Mouse (Mus musculus): ENCODE results near the gene Cd72. TPM values are rescaled to one million over a fixed set of nuclear protein-coding genes. Genes with fewer than 3 reads are reported as not detected.
A peak's percentile ranks its signal among the peaks of the same experiment; 100 is the strongest.

Cd72 gene
- polyA plus RNA-seq, 1 experiment from 2014 or later, result 8.8 TPM

DNA sequence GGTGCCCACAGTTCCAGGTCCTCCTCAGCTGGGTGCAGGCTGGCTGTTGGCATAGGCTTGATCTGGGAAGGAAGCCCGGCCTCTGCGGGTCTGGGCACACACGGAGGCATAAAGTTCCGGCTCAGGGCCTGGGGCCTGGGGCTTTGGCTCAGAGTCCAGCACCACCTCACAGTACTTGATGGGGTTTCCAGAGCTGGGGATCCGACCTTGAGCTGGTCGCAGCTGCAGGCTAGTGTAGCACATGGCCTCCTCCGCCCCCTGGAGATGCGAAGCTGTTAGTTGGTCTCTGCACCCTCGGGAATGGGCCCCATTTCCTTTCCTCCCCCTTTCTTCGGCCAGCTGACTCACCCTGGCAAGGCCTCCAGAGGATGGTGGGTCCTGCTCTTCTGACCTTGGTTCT is 28.2 kb upstream of the Cd72 start:
- Histone ChIP-seq H3K36me3 (ENCODE audit: control insufficient read depth, insufficient read depth, low read length) (no peaks in the 10 kb centered on the region), H3K27ac (ENCODE audit: low read depth, low read length) (no peak overlapping the region), H3K9me3 (replicated peaks; ENCODE audit: control insufficient read depth, low read length) (no peaks in the 10 kb centered on the region), H3K27me3 (replicated peaks; ENCODE audit: control insufficient read depth, insufficient read depth, low read length) (no peaks in the 10 kb centered on the region), H3K9ac (ENCODE audit: low read length) (no peak overlapping the region), H3K4me1 (ENCODE audit: control insufficient read depth, insufficient read depth, low read length) (no peaks in the 10 kb centered on the region), H3K4me3 (ENCODE audit: low read depth, low read length) (no peak overlapping the region), H3K4me2 (ENCODE audit: low read length) (no peak overlapping the region)
- 81% methylated on average over 10 of the region's 10 CpGs for WGBS
- DNase-seq (ENCODE audit: low spot score), result no peak
- ATAC-seq, result no peak

- Histone ChIP-seq H3K27ac (ENCODE audit: low read depth, low read length) (no peak overlapping the region), H3K27me3 (replicated peaks; ENCODE audit: control insufficient read depth, insufficient read depth, low read length) (no peaks in the 10 kb centered on the region), H3K9me3 (replicated peaks; ENCODE audit: control insufficient read depth, low read length) (no peaks in the 10 kb centered on the region), H3K4me2 (ENCODE audit: low read length) (no peak overlapping the region), H3K36me3 (ENCODE audit: control insufficient read depth, insufficient read depth, low read length) (no peaks in the 10 kb centered on the region), H3K9ac (ENCODE audit: low read length) (no peak overlapping the region), H3K4me1 (ENCODE audit: control insufficient read depth, insufficient read depth, low read length) (no peaks in the 10 kb centered on the region), H3K4me3 (ENCODE audit: low read depth, low read length) (no peak overlapping the region)
- no peak for DNase-seq (ENCODE audit: low spot score)
- WGBS, result 74% methylated on average over 7 of the region's 7 CpGs
- ATAC-seq, result no peak
Measured at GRCm38 (mm10) chr4:43481894-43482456, 27.5 kb upstream of the Cd72 start.

GRCm38 (mm10) chr4:43480985-43481384 is 26.6 kb upstream of the Cd72 start:
- no peaks in the 10 kb centered on the region for H3K36me3 ChIP-seq (ENCODE audit: control insufficient read depth, insufficient read depth, low read length)

GRCm38 (mm10) chr4:43478906-43479832 is 24.7 kb upstream of the Cd72 start:
- Histone ChIP-seq H3K4me2 (ENCODE audit: low read length) (no peak overlapping the region), H3K4me1 (ENCODE audit: control insufficient read depth, insufficient read depth, low read length) (no peaks in the 10 kb centered on the region), H3K27ac (ENCODE audit: low read depth, low read length) (no peak overlapping the region), H3K9ac (ENCODE audit: low read length) (no peak overlapping the region), H3K27me3 (replicated peaks; ENCODE audit: control insufficient read depth, insufficient read depth, low read length) (no peaks in the 10 kb centered on the region), H3K4me3 (ENCODE audit: low read depth, low read length) (no peak overlapping the region), H3K9me3 (replicated peaks; ENCODE audit: control insufficient read depth, low read length) (no peaks in the 10 kb centered on the region), H3K36me3 (ENCODE audit: control insufficient read depth, insufficient read depth, low read length) (no peaks in the 10 kb centered on the region)
- WGBS, result 45% methylated on average over 24 of the region's 24 CpGs
- DNase-seq (ENCODE audit: low spot score), result peak; percentile 37
- ATAC-seq, result no peak

More at GRCm38 (mm10) chr4:43480985-43481384, 26.6 kb upstream of the Cd72 start:
- H3K27me3 ChIP-seq (replicated peaks; ENCODE audit: control insufficient read depth, insufficient read depth, low read length), result no peaks in the 10 kb centered on the region
- H3K27ac ChIP-seq (ENCODE audit: low read depth, low read length), result no peak overlapping the region
- H3K9me3 ChIP-seq (replicated peaks; ENCODE audit: control insufficient read depth, low read length), result no peaks in the 10 kb centered on the region
- no peak overlapping the region for H3K4me2 ChIP-seq (ENCODE audit: low read length)
- H3K4me3 ChIP-seq (ENCODE audit: low read depth, low read length), result no peak overlapping the region
- no peak overlapping the region for H3K9ac ChIP-seq (ENCODE audit: low read length)
- H3K4me1 ChIP-seq (ENCODE audit: control insufficient read depth, insufficient read depth, low read length), result no peaks in the 10 kb centered on the region
- ATAC-seq (no peak), DNase-seq (ENCODE audit: low spot score) (no peak)
- 85% methylated on average over 5 of the region's 5 CpGs for WGBS

DNA sequence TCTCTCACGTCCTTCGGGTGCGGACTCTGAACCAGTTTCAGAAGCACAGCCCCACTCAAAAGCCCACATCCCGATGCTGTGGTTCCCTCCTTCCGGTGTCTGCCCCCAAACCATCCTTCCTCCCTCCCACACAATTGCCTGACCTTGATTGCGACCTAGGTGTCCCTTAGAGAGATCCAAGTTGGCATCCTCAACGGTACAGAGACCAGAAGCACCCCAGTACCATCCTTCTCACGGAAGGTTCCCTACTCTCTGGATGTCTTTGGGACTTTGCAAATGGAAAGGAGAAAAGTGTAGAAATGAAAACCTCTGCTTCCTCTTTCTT is 24.1 kb upstream of the Cd72 start:
- no peak overlapping the region for H3K27ac ChIP-seq (ENCODE audit: low read depth, low read length)
- ATAC-seq, result no peak; the same call in 1 of the 2 replicates
- 48% methylated on average over 8 of the region's 8 CpGs for WGBS

GRCm38 (mm10) chr4:43477857-43478533 is 23.6 kb upstream of the Cd72 start:
- H3K4me1 ChIP-seq (ENCODE audit: control insufficient read depth, insufficient read depth, low read length), result no peaks in the 10 kb centered on the region
- DNase-seq (ENCODE audit: low spot score) (peak; percentile 95), ATAC-seq (peak; percentile 98)
- peak overlapping the region; percentile 44 for H3K4me2 ChIP-seq (ENCODE audit: low read length)
- no peaks in the 10 kb centered on the region for H3K9me3 ChIP-seq (replicated peaks; ENCODE audit: control insufficient read depth, low read length)
- no peaks in the 10 kb centered on the region for H3K36me3 ChIP-seq (ENCODE audit: control insufficient read depth, insufficient read depth, low read length)
- H3K4me3 ChIP-seq (ENCODE audit: low read depth, low read length), result peak overlapping the region; percentile 20
- no peak overlapping the region for H3K27ac ChIP-seq (ENCODE audit: low read depth, low read length)
- no peaks in the 10 kb centered on the region for H3K27me3 ChIP-seq (replicated peaks; ENCODE audit: control insufficient read depth, insufficient read depth, low read length)
- H3K9ac ChIP-seq (ENCODE audit: low read length), result peak overlapping the region; percentile 41; the same call in 1 of the 2 replicates
- WGBS, result 21% methylated on average over 11 of the region's 11 CpGs

More for the DNA sequence above, 24.1 kb upstream of the Cd72 start:
- no peak for DNase-seq (ENCODE audit: low spot score)
- H3K4me1 ChIP-seq (ENCODE audit: control insufficient read depth, insufficient read depth, low read length), result no peaks in the 10 kb centered on the region
- H3K4me2 ChIP-seq (ENCODE audit: low read length), result peak overlapping the region; percentile 44
- H3K4me3 ChIP-seq (ENCODE audit: low read depth, low read length), result peak overlapping the region; percentile 20
- H3K27me3 ChIP-seq (replicated peaks; ENCODE audit: control insufficient read depth, insufficient read depth, low read length), result no peaks in the 10 kb centered on the region
- H3K9me3 ChIP-seq (replicated peaks; ENCODE audit: control insufficient read depth, low read length), result no peaks in the 10 kb centered on the region
- no peaks in the 10 kb centered on the region for H3K36me3 ChIP-seq (ENCODE audit: control insufficient read depth, insufficient read depth, low read length)
- H3K9ac ChIP-seq (ENCODE audit: low read length), result peak overlapping the region; percentile 41; the same call in 1 of the 2 replicates

GRCm38 (mm10) chr4:43476604-43477003 is 22.2 kb upstream of the Cd72 start:
- no peak for ATAC-seq
- no peaks in the 10 kb centered on the region for H3K36me3 ChIP-seq (ENCODE audit: control insufficient read depth, insufficient read depth, low read length)
- 84% methylated on average over 5 of the region's 6 CpGs for WGBS

DNA sequence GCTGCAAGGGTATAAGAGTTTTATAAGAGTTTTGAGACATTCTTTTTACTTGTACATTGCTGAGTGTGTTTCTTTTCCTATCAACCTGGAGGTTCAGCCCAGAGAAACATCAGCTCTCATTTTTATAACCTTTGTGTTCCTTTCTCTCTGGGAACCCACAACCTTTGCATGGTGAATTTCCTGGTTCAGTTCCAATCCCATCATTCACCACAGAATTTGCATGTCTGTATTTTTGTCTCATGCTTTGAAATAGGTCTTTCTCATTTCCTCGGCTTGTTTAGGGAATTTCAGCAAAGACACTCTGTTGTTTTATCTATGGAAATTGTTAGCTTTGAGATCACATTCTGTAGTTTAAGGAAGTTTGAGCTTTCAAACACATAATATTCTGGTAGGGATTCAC is 19.2 kb upstream of the Cd72 start:
- Histone ChIP-seq H3K9me3 (replicated peaks; ENCODE audit: control insufficient read depth, low read length) (no peaks in the 10 kb centered on the region), H3K9ac (ENCODE audit: low read length) (no peak overlapping the region), H3K27me3 (replicated peaks; ENCODE audit: control insufficient read depth, insufficient read depth, low read length) (no peaks in the 10 kb centered on the region), H3K4me3 (ENCODE audit: low read depth, low read length) (no peak overlapping the region), H3K27ac (ENCODE audit: low read depth, low read length) (no peak overlapping the region), H3K36me3 (ENCODE audit: control insufficient read depth, insufficient read depth, low read length) (no peaks in the 10 kb centered on the region), H3K4me1 (ENCODE audit: control insufficient read depth, insufficient read depth, low read length) (no peaks in the 10 kb centered on the region), H3K4me2 (ENCODE audit: low read length) (no peak overlapping the region)
- no peak for ATAC-seq
- 79% methylated on average over 1 of the region's 1 CpGs for WGBS
- DNase-seq (ENCODE audit: low spot score), result no peak

More at GRCm38 (mm10) chr4:43476604-43477003, 22.2 kb upstream of the Cd72 start:
- Histone ChIP-seq H3K27ac (ENCODE audit: low read depth, low read length) (no peak overlapping the region), H3K4me1 (ENCODE audit: control insufficient read depth, insufficient read depth, low read length) (no peaks in the 10 kb centered on the region), H3K9me3 (replicated peaks; ENCODE audit: control insufficient read depth, low read length) (no peaks in the 10 kb centered on the region), H3K9ac (ENCODE audit: low read length) (no peak overlapping the region), H3K4me2 (ENCODE audit: low read length) (no peak overlapping the region), H3K27me3 (replicated peaks; ENCODE audit: control insufficient read depth, insufficient read depth, low read length) (no peaks in the 10 kb centered on the region), H3K4me3 (ENCODE audit: low read depth, low read length) (no peak overlapping the region)
- DNase-seq (ENCODE audit: low spot score), result no peak

Measured in forebrain, embryonic 14.5 days (tissue).